Comparison of ENCODE assay signal across 10 mouse cellular contexts in the genomic region with DNA sequence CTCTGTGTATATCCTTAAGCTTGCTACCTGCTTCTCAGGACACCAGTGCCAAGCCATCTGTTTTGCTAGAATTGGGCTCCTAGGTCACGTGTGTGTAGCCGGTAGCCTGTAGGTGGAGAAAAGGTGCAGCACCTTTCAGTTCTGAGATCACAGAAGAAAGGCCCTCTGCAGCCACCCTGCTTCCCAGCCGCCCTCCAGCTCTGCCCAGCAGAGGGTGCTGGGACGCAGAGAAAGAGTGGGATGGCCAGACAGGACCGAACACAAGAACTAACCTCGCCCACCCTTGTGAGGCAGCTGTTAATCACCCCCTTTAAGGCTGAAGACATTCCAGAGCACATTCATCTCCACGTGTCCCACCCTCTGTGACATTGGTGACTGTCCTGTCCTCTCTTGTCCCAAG.
A peak's percentile ranks its signal among the peaks of the same experiment; 100 is the strongest.
DNase-seq lines count a peak whose midpoint lies in the region; ATAC-seq and TF ChIP-seq lines count a peak whose summit lies in the region.
"Had no signal": no experiment of that assay in that cellular context is flagged by ENCODE, and none has a peak within 500 bp of the region (broad histone marks: within the 10 kb centered on the region; RNA-seq: fewer than 3 reads in every experiment).

No protein-coding gene starts in this region.

- H3K27ac ChIP-seq in hindbrain, postnatal 0 days = no peak overlapping the region
- H3K27ac ChIP-seq in hindbrain, embryonic 10.5 days = no peak overlapping the region
- no peak overlapping the region for H3K27ac ChIP-seq in CH12.LX (ENCODE audit: insufficient read depth, low read depth)
- H3K27ac ChIP-seq in intestine, embryonic 15.5 days = no peak overlapping the region
- no peak overlapping the region for H3K27ac ChIP-seq in hindbrain, embryonic 12.5 days
- H3K27ac ChIP-seq: limb, embryonic 12.5 days had no signal

- H3K79me2 ChIP-seq in CH12.LX (replicated peaks; ENCODE audit: control insufficient read depth, extremely low read depth, insufficient read depth, poor library complexity, severe bottlenecking) = peaks cover 6% of the 10 kb centered on the region

- TF ChIP-seq CTCF in hindbrain, postnatal 0 days (IDR thresholded peaks at IDR 0.05; ENCODE audit: low read depth) = peak; percentile 63
- TF ChIP-seq CTCF in CH12.LX (conservative IDR thresholded peaks at IDR 0.05 in 1 of 2, IDR thresholded peaks at IDR 0.05 in 1 of 2; ENCODE audit: low read depth in 2 of 2, low read length in 2 of 2) = peak in 1 of 2 experiments; percentile 79; a peak in 2 of 4 replicates

- no peak overlapping the region for H3K9ac ChIP-seq in hindbrain, postnatal 0 days (replicated peaks; ENCODE audit: low read length)
- H3K9ac ChIP-seq in CH12.LX (ENCODE audit: insufficient read depth, low read depth) = no peak overlapping the region
- H3K9ac ChIP-seq in intestine, embryonic 15.5 days = no peak overlapping the region
- no peak overlapping the region for H3K9ac ChIP-seq in hindbrain, embryonic 12.5 days
- H3K9ac ChIP-seq: limb, embryonic 12.5 days had no signal

- H3K27me3 ChIP-seq in hindbrain, postnatal 0 days (ENCODE audit: insufficient read depth, low read length) = no peaks in the 10 kb centered on the region
- H3K27me3 ChIP-seq in hindbrain, embryonic 10.5 days (ENCODE audit: insufficient read depth, poor library complexity, severe bottlenecking) = no peaks in the 10 kb centered on the region
- H3K27me3 ChIP-seq in CH12.LX (replicated peaks) = no peaks in the 10 kb centered on the region
- no peaks in the 10 kb centered on the region for H3K27me3 ChIP-seq in intestine, embryonic 15.5 days (replicated peaks)
- H3K27me3 ChIP-seq in hindbrain, embryonic 12.5 days = no peaks in the 10 kb centered on the region
- H3K27me3 ChIP-seq: limb, embryonic 12.5 days had no signal

- in situ Hi-C loops in CH12.LX (cut with MboI; ENCODE audit: low pct_ligation_motif_present, low pct_unique_long_range_greater_than_20kb, low sequenced_read_pairs) = loop anchor here (25.0 kb wide), 1 partner anchor 736 kb away; the partner anchor contains the start of gene Eci2

- WGBS in hindbrain, postnatal 0 days = 53% methylated on average over 7 of the region's 7 CpGs
- WGBS in hindbrain, embryonic 10.5 days = 55% methylated on average over 7 of the region's 7 CpGs
- WGBS in intestine, embryonic 15.5 days = 57% methylated on average over 7 of the region's 7 CpGs
- 59% methylated on average over 7 of the region's 7 CpGs for WGBS in hindbrain, embryonic 12.5 days

- no peak for DNase-seq in hindbrain, postnatal 0 days (ENCODE audit: low spot score)
- DNase-seq in hindbrain, embryonic 10.5 days (ENCODE audit: low spot score) = no peak
- DNase-seq in 416B (ENCODE audit: low read depth) (peak; percentile 51), CH12.LX (ENCODE audit: extremely low read depth) (no peak)
- no peak for DNase-seq in urinary bladder, postnatal 14 days (ENCODE audit: low spot score)
- DNase-seq: gastrocnemius, postnatal 25 days; thymus, adult 18-20 months had no signal

- no peak overlapping the region for H3K4me3 ChIP-seq in hindbrain, postnatal 0 days (ENCODE audit: low read length)
- no peak overlapping the region for H3K4me3 ChIP-seq in hindbrain, embryonic 10.5 days
- no peak overlapping the region for H3K4me3 ChIP-seq in CH12.LX (replicated peaks in 1 of 3; ENCODE audit: low read depth in 2 of 3, low read length in 2 of 3, poor library complexity in 1 of 3)
- no peak overlapping the region for H3K4me3 ChIP-seq in intestine, embryonic 15.5 days (replicated peaks)
- H3K4me3 ChIP-seq in hindbrain, embryonic 12.5 days = no peak overlapping the region
- H3K4me3 ChIP-seq: limb, embryonic 12.5 days had no signal

- H3K36me3 ChIP-seq in hindbrain, postnatal 0 days (ENCODE audit: insufficient read depth, low read length) = no peaks in the 10 kb centered on the region
- no peaks in the 10 kb centered on the region for H3K36me3 ChIP-seq in hindbrain, embryonic 10.5 days
- H3K36me3 ChIP-seq in CH12.LX (replicated peaks in 1 of 2; ENCODE audit: control insufficient read depth in 1 of 2, insufficient read depth in 1 of 2, low read length in 1 of 2) = peaks cover 0 to 7% of the 10 kb centered on the region in 2 experiments
- H3K36me3 ChIP-seq in intestine, embryonic 15.5 days = no peaks in the 10 kb centered on the region
- no peaks in the 10 kb centered on the region for H3K36me3 ChIP-seq in hindbrain, embryonic 12.5 days
- H3K36me3 ChIP-seq: limb, embryonic 12.5 days had no signal

- no peaks in the 10 kb centered on the region for H3K4me1 ChIP-seq in hindbrain, postnatal 0 days (ENCODE audit: insufficient read depth, low read length)
- H3K4me1 ChIP-seq in hindbrain, embryonic 10.5 days (replicated peaks) = peaks cover 12% of the 10 kb centered on the region
- H3K4me1 ChIP-seq in CH12.LX (ENCODE audit: control insufficient read depth in 1 of 2, insufficient read depth in 2 of 2) = peaks cover 10 to 41% of the 10 kb centered on the region in 2 experiments
- H3K4me1 ChIP-seq in intestine, embryonic 15.5 days (replicated peaks) = 0 out of 2 replicates have a peak, but pooled peaks cover 2% of the 10 kb centered on the region
- 0 out of 2 replicates have a peak, but pooled peaks cover 3% of the 10 kb centered on the region for H3K4me1 ChIP-seq in hindbrain, embryonic 12.5 days

- no peak for TF ChIP-seq EP300 in CH12.LX (IDR thresholded peaks at IDR 0.05; ENCODE audit: low read length)

- TF ChIP-seq RAD21 in CH12.LX (IDR thresholded peaks at IDR 0.05; ENCODE audit: low read depth, low read length) = peak; percentile 78

- no peak overlapping the region for H3K4me2 ChIP-seq in hindbrain, postnatal 0 days (ENCODE audit: low read depth, low read length)
- no peak overlapping the region for H3K4me2 ChIP-seq in CH12.LX (ENCODE audit: insufficient read depth, low read depth, poor library complexity, severe bottlenecking)
- H3K4me2 ChIP-seq in intestine, embryonic 15.5 days (replicated peaks) = no peak overlapping the region
- no peak overlapping the region for H3K4me2 ChIP-seq in hindbrain, embryonic 12.5 days (replicated peaks)
- H3K4me2 ChIP-seq: limb, embryonic 12.5 days had no signal

- dilution Hi-C loops in CH12.LX (cut with MboI; ENCODE audit: extremely low pct_ligation_motif_present, extremely low pct_unique_long_range_greater_than_20kb, low sequenced_read_pairs) = no loop called here

- TF ChIP-seq POLR2A in CH12.LX (IDR thresholded peaks at IDR 0.05; ENCODE audit: low read depth, low read length) = no peak

- no peak for ATAC-seq in hindbrain, postnatal 0 days
- 0 out of 2 replicates have a peak, but pooled peaks have one; percentile 36 for ATAC-seq in intestine, embryonic 15.5 days
- ATAC-seq in hindbrain, embryonic 12.5 days (ENCODE audit: low FRiP score) = no peak

- H3K9me3 ChIP-seq in hindbrain, postnatal 0 days (ENCODE audit: low read length) = no peaks in the 10 kb centered on the region
- H3K9me3 ChIP-seq in hindbrain, embryonic 10.5 days = no peaks in the 10 kb centered on the region
- no peaks in the 10 kb centered on the region for H3K9me3 ChIP-seq in CH12.LX (replicated peaks; ENCODE audit: low read length)
- H3K9me3 ChIP-seq in intestine, embryonic 15.5 days = no peaks in the 10 kb centered on the region
- no peaks in the 10 kb centered on the region for H3K9me3 ChIP-seq in hindbrain, embryonic 12.5 days (replicated peaks)
- H3K9me3 ChIP-seq: limb, embryonic 12.5 days had no signal

TF ChIP-seq in CH12.LX, 34 proteins besides CTCF, POLR2A, EP300 and RAD21:
- TF ChIP-seq BHLHE40 (IDR thresholded peaks at IDR 0.05; ENCODE audit: low read depth, low read length) = no peak
- TF ChIP-seq JUN (IDR thresholded peaks at IDR 0.05; ENCODE audit: insufficient read depth, low read depth, low read length) = no peak
- TF ChIP-seq SIN3A (IDR thresholded peaks at IDR 0.05; ENCODE audit: low read length) = no peak
- no peak for TF ChIP-seq ETS1 (conservative IDR thresholded peaks at IDR 0.05; ENCODE audit: low read depth, low read length)
- peak; percentile 38; the same call in 1 of the 2 replicates for TF ChIP-seq IRF4 (IDR thresholded peaks at IDR 0.05; ENCODE audit: low read depth, low read length)
- TF ChIP-seq PAX5 (IDR thresholded peaks at IDR 0.05; ENCODE audit: low read length) = no peak
- TF ChIP-seq ZC3H11A (IDR thresholded peaks at IDR 0.05; ENCODE audit: low read depth, low read length) = peak; percentile 40
- no peak for TF ChIP-seq HCFC1 (IDR thresholded peaks at IDR 0.05; ENCODE audit: low read depth, low read length)
- TF ChIP-seq SMC3 (IDR thresholded peaks at IDR 0.05; ENCODE audit: low read depth, low read length) = peak; percentile 77
- TF ChIP-seq GABPA (IDR thresholded peaks at IDR 0.05; ENCODE audit: insufficient replicate concordance, low read depth, low read length) = no peak
- TF ChIP-seq CHD1 (IDR thresholded peaks at IDR 0.05; ENCODE audit: low read depth, low read length) = no peak
